Mouse (Mus musculus) liver, adult 2 months (tissue): ENCODE data around the gene Tm9sf4. TPM values are rescaled to one million over a fixed set of nuclear protein-coding genes. Genes with fewer than 3 reads are reported as not detected.

ENCODE experiments used
- DNase-seq: peaks from one replicate; pipeline ENCODE4 v3.0.0-alpha.2; 2011; ENCODE audit warnings: low read depth, low spot score; ENCODE audit errors: extremely low read depth
- H3K27ac ChIP-seq: fragments of 200-500 bp; replicated peaks from 2 replicates; pipeline ENCODE4 v1.5.1; 2012; ENCODE audit warnings: low read depth, mild to moderate bottlenecking, control low read depth, inconsistent platforms, low read length; ENCODE audit not compliant: insufficient read depth
- H3K27me3 ChIP-seq: fragments of 200-500 bp; 2 replicates; pipeline ENCODE4 v1.6.1; 2012; ENCODE audit warnings: mild to moderate bottlenecking, moderate library complexity, low read length, inconsistent platforms; ENCODE audit not compliant: control insufficient read depth, insufficient read depth
- H3K36me3 ChIP-seq: fragments of 200-500 bp; 2 replicates; pipeline ENCODE4 v1.6.1; 2012; ENCODE audit warnings: low read length, inconsistent platforms; ENCODE audit not compliant: control insufficient read depth, insufficient read depth
- H3K4me1 ChIP-seq: fragments of 200-500 bp; 2 replicates; pipeline ENCODE4 v1.6.1; 2011; ENCODE audit warnings: low read length; ENCODE audit not compliant: control insufficient read depth, insufficient read depth
- H3K4me3 ChIP-seq: fragments of 200-500 bp; 2 replicates; pipeline ENCODE4 v1.5.1; 2011; ENCODE audit warnings: low read depth, mild to moderate bottlenecking, control low read depth, low read length, moderate library complexity; ENCODE audit not compliant: insufficient read depth
- H3K79me2 ChIP-seq: fragments of 200-500 bp; 2 replicates; pipeline ENCODE4 v1.6.1; 2012; ENCODE audit warnings: inconsistent platforms, mild to moderate bottlenecking, low read length, moderate library complexity; ENCODE audit not compliant: control insufficient read depth, insufficient read depth
- H3K9ac ChIP-seq: fragments of 200-500 bp; 2 replicates; pipeline ENCODE4 v1.6.1; 2012; ENCODE audit warnings: low read depth, mild to moderate bottlenecking, control low read depth, inconsistent platforms, low read length
- CTCF ChIP-seq: fragments of 200-500 bp; IDR thresholded peaks from 2 replicates; pipeline ENCODE4 v1.5.1; 2011; ENCODE audit warnings: low read depth, low read length, control low read depth
- POLR2A ChIP-seq: fragments of 200-500 bp; IDR thresholded peaks from 2 replicates; pipeline ENCODE4 v1.6.1; 2011; ENCODE audit warnings: low read length, control low read depth; ENCODE audit not compliant: insufficient read depth; ENCODE audit errors: extremely low read depth
- WGBS: fragments of 180-500 bp; shearing (Covaris S2); methylation state at CpG from one replicate; pipeline ENCODE4 v1.1.7; 2018; 5-methylcytosine and 5-hydroxymethylcytosine counted together
- polyA plus RNA-seq: library from polyadenylated mRNA; depleted of rRNA; stranded (reverse); fragments of >200 nt; gene quantifications from 2 replicates; pipeline ENCODE4 v1.2.3, GENCODE M21; 2012; rRNA removed
- total RNA-seq: library from RNA; depleted of rRNA; stranded (reverse); fragments of >200 nt; gene quantifications from 2 replicates; pipeline ENCODE4 v1.2.3, GENCODE M21; 2014; rRNA removed

Gene Tm9sf4
- total and polyA plus RNA-seq, 2 experiments, result 28.0 to 45.5 TPM

GRCm38 (mm10) chr2:153256604-153257003, 95.5 kb downstream of the Tm9sf4 start:
- no peak overlapping the region for H3K4me3 ChIP-seq
- WGBS, result 93% methylated on average over 2 of the region's 2 CpGs
- peaks cover 5% of the 10 kb centered on the region for H3K36me3 ChIP-seq
- H3K79me2 ChIP-seq, result no peaks in the 10 kb centered on the region
- DNase-seq, result no peak
- H3K9ac ChIP-seq, result no peak overlapping the region
- H3K27me3 ChIP-seq, result no peaks in the 10 kb centered on the region
- TF ChIP-seq CTCF (no peak), POLR2A (no peak)
- H3K27ac ChIP-seq, result no peak overlapping the region
- H3K4me1 ChIP-seq, result no peaks in the 10 kb centered on the region

GRCm38 (mm10) chr2:153259030-153259863, 98.1 kb downstream of the Tm9sf4 start:
- Histone ChIP-seq H3K27ac (no peak overlapping the region), H3K9ac (no peak overlapping the region), H3K27me3 (no peaks in the 10 kb centered on the region), H3K36me3 (peaks cover 2% of the 10 kb centered on the region; the same call in 1 of the 2 replicates), H3K4me1 (no peaks in the 10 kb centered on the region), H3K79me2 (no peaks in the 10 kb centered on the region), H3K4me3 (no peak overlapping the region)
- DNase-seq, result no peak
- WGBS, result 80% methylated on average over 12 of the region's 12 CpGs
- TF ChIP-seq POLR2A (no peak), CTCF (no peak)

Other genes with a start within 250 kb of the Tm9sf4 start
- gene Mylk2, start 250.0 kb upstream of the Tm9sf4 start, total RNA-seq, result 0.09 TPM in 1 of 2 replicates, not detected in the other
- not detected in 2 replicates for gene Mylk2, start 250.0 kb upstream of the Tm9sf4 start, polyA plus RNA-seq
- 0.34 TPM in 1 of 2 replicates, not detected in the other for gene Foxs1, start 228.1 kb upstream of the Tm9sf4 start, total RNA-seq
- 1.1 and 1.6 TPM in 2 replicates for gene Foxs1, start 228.1 kb upstream of the Tm9sf4 start, polyA plus RNA-seq
- not detected in 2 replicates for gene Dusp15, start 209.6 kb upstream of the Tm9sf4 start, total RNA-seq
- not detected in 2 replicates for gene Dusp15, start 209.6 kb upstream of the Tm9sf4 start, polyA plus RNA-seq
- gene Ttll9, start 198.8 kb upstream of the Tm9sf4 start, total RNA-seq, result 0.20 TPM in 1 of 2 replicates, not detected in the other
- 0.11 and 0.19 TPM in 2 replicates for gene Ttll9, start 198.8 kb upstream of the Tm9sf4 start, polyA plus RNA-seq
- gene Pdrg1, start 145.9 kb upstream of the Tm9sf4 start, total RNA-seq, result 10.9 and 14.4 TPM in 2 replicates
- gene Pdrg1, start 145.9 kb upstream of the Tm9sf4 start, polyA plus RNA-seq, result 23.7 and 28.3 TPM in 2 replicates
- not detected in 2 replicates for gene Xkr7, start 129.5 kb upstream of the Tm9sf4 start, total RNA-seq
- not detected in 2 replicates for gene Xkr7, start 129.5 kb upstream of the Tm9sf4 start, polyA plus RNA-seq
- gene Ccm2l, start 95.3 kb upstream of the Tm9sf4 start, total RNA-seq, result 2.3 and 2.5 TPM in 2 replicates
- gene Ccm2l, start 95.3 kb upstream of the Tm9sf4 start, polyA plus RNA-seq, result 3.4 and 5.5 TPM in 2 replicates
- gene Hck, start 52.8 kb upstream of the Tm9sf4 start, total RNA-seq, result 7.7 and 8.1 TPM in 2 replicates
- gene Hck, start 52.8 kb upstream of the Tm9sf4 start, polyA plus RNA-seq, result 2.8 and 5.7 TPM in 2 replicates
- gene Tspyl3, start 64.1 kb downstream of the Tm9sf4 start, total RNA-seq, result 0.37 and 0.47 TPM in 2 replicates
- gene Tspyl3, start 64.1 kb downstream of the Tm9sf4 start, polyA plus RNA-seq, result 0.36 and 0.43 TPM in 2 replicates
- 0.74 and 1.1 TPM in 2 replicates for gene Plagl2, start 80.1 kb downstream of the Tm9sf4 start, total RNA-seq
- 1.5 and 1.7 TPM in 2 replicates for gene Plagl2, start 80.1 kb downstream of the Tm9sf4 start, polyA plus RNA-seq
- gene Pofut1, start 80.2 kb downstream of the Tm9sf4 start, total RNA-seq, result 6.9 and 10.1 TPM in 2 replicates
- 8.4 and 14.2 TPM in 2 replicates for gene Pofut1, start 80.2 kb downstream of the Tm9sf4 start, polyA plus RNA-seq
- gene Kif3b, start 130.1 kb downstream of the Tm9sf4 start, total RNA-seq, result 5.4 and 5.6 TPM in 2 replicates
- 2.8 and 2.9 TPM in 2 replicates for gene Kif3b, start 130.1 kb downstream of the Tm9sf4 start, polyA plus RNA-seq
- gene Asxl1, start 184.5 kb downstream of the Tm9sf4 start, total RNA-seq, result 6.2 and 8.9 TPM in 2 replicates
- gene Asxl1, start 184.5 kb downstream of the Tm9sf4 start, polyA plus RNA-seq, result 3.3 and 4.7 TPM in 2 replicates